Mouse (Mus musculus) bone marrow macrophage, adult 2 months (primary cell): ENCODE data around the gene Mib2.

Source experiments
- CTCF ChIP-seq: IDR thresholded peaks from 2 replicates; pipeline ENCODE4 v1.5.1; 2012; ENCODE audit warnings: low read depth, mild to moderate bottlenecking, low read length, moderate library complexity
- POLR2A ChIP-seq: IDR thresholded peaks from 2 replicates; pipeline ENCODE4 v1.6.1; 2012; ENCODE audit warnings: mild to moderate bottlenecking, low read depth, low read length, borderline replicate concordance

- TF ChIP-seq POLR2A (no peak), CTCF (no peak)
Measured at GRCm38 (mm10) chr4:155653086-155653450, 15.9 kb downstream of the Mib2 start, which contains the start of gene Mmp23.
